Comparison of ENCODE assay signal across 14 mouse cellular contexts in the genomic region with DNA sequence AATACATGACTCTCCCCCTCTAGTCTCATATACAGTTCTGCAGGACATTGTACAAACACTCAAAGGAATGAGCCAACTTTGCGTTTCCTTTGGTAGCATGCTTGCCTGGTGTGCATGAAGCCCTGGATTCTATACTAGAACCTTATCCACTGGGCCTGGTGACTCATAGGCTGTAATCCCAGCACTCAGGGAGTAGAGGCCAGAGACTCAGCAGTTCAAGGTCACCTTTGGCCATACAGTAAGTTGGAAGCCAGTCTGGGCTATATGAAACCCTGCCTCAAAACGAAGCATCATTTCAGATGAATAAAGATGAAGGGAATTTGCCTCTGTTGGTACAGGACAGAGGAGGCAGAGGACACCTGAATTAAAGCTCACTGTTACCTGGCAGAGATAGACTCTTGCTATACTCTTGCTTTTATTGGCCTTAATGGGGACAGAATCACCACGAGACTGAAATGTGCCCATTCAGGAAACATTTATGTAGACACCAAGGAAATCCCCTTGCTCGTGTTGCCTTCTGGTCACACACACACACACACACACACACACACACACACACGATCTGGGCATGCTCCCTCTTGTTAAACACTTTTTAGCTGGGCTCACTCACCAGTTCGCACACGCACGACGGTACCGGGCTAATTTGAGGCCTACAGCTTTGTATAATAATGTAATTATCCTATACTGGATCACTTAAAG.
"Had no signal": no experiment of that assay in that cellular context is flagged by ENCODE, and none has a peak within 500 bp of the region (broad histone marks: within the 10 kb centered on the region; RNA-seq: fewer than 3 reads in every experiment).

No protein-coding gene starts in this region.

- H3K9ac ChIP-seq: kidney, embryonic 15.5 days; limb, embryonic 13.5 days; liver, embryonic 15.5 days; lung, embryonic 14.5 days; neural tube, embryonic 12.5 days had no signal

- H3K27me3 ChIP-seq: kidney, embryonic 15.5 days; limb, embryonic 13.5 days; liver, embryonic 15.5 days; neural tube, embryonic 12.5 days had no signal

- H3K36me3 ChIP-seq: liver, embryonic 15.5 days; midbrain, embryonic 10.5 days; neural tube, embryonic 12.5 days had no signal

- H3K4me1 ChIP-seq: neural tube, embryonic 12.5 days had no signal

- H3K27ac ChIP-seq: kidney, embryonic 15.5 days; limb, embryonic 13.5 days; liver, embryonic 15.5 days; midbrain, embryonic 10.5 days; neural tube, embryonic 12.5 days had no signal

- DNase-seq: kidney, postnatal 14 days; left cerebral cortex, postnatal 4 days; lung, embryonic 14.5 days; lung, postnatal 10 days; lung, postnatal 4 days; midbrain, embryonic 14.5 days; thymus, postnatal 4 days had no signal

- H3K4me3 ChIP-seq: kidney, embryonic 15.5 days; limb, embryonic 13.5 days; liver, embryonic 15.5 days; midbrain, embryonic 10.5 days; myocyte; neural tube, embryonic 12.5 days had no signal

- H3K4me2 ChIP-seq: kidney, embryonic 15.5 days; limb, embryonic 13.5 days; liver, embryonic 11.5 days; liver, embryonic 15.5 days; lung, embryonic 14.5 days; neural tube, embryonic 12.5 days had no signal

- H3K9me3 ChIP-seq: kidney, embryonic 15.5 days; limb, embryonic 13.5 days; liver, embryonic 15.5 days; midbrain, embryonic 10.5 days; neural tube, embryonic 12.5 days had no signal
